Mouse (Mus musculus) olfactory bulb, adult 2 months (tissue): Measurements from ENCODE around the gene Slc38a8.

Experiments used
- CTCF ChIP-seq: fragments of 200-500 bp; IDR thresholded peaks from 2 replicates; pipeline ENCODE4 v1.5.1; 2012; ENCODE audit warnings: low read depth, mild to moderate bottlenecking, low read length, moderate library complexity; ENCODE audit not compliant: insufficient read depth
- POLR2A ChIP-seq: fragments of 200-500 bp; IDR thresholded peaks from 2 replicates; pipeline ENCODE4 v1.6.1; 2012; ENCODE audit warnings: mild to moderate bottlenecking, low read depth, low read length, moderate library complexity; ENCODE audit not compliant: insufficient read depth

DNA sequence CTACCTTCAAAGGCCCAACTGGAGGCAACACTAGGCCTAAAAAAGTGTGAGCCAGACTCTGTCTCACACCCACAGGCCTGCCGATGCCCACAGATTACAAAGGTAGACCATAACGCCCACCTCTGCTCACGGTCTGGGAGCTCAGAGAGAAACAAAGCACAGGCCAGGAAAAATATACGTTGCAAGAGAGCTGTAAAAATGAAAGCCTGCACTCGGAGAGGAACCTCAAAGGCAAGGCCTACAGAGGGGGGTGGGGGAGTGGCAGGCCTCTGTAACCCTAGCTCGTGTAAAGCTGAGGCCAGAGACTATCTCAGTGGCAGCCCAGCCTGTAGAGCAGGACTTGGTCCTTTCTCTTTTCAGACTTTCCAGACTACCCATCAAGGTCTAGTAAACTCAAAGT is 43.7 kb upstream of the Slc38a8 start:
- no peak for TF ChIP-seq CTCF
- TF ChIP-seq POLR2A = no peak
